Mouse (Mus musculus) midbrain, embryonic 12.5 days (tissue): ENCODE data around the gene Oprm1. TPM values are rescaled to one million over a fixed set of nuclear protein-coding genes. Genes with fewer than 3 reads are reported as not detected.
A peak's percentile ranks its signal among the peaks of the same experiment; 100 is the strongest.

Experiments
- ATAC-seq: fragments of 200-750 bp; cut with Nextera tagmentation; 2 replicates; pipeline ENCODE4 v1.8.0; 2017; ENCODE audit warnings: low read depth, moderate TSS enrichment, moderate library complexity; ENCODE audit not compliant: low FRiP score
- H3K27ac ChIP-seq: fragments of 300-500 bp; sonication (generic); replicated peaks from 2 replicates; pipeline ENCODE4 v1.5.1; 2016; ENCODE audit warnings: mild to moderate bottlenecking
- H3K27me3 ChIP-seq: fragments of 300-500 bp; sonication (generic); 2 replicates; pipeline ENCODE4 v1.6.1; 2016; ENCODE audit warnings: mild to moderate bottlenecking
- H3K36me3 ChIP-seq: fragments of 300-500 bp; sonication (generic); 2 replicates; pipeline ENCODE4 v1.6.1; 2016
- H3K4me1 ChIP-seq: fragments of 300-500 bp; sonication (generic); 2 replicates; pipeline ENCODE4 v1.6.1; 2016
- H3K4me2 ChIP-seq: fragments of 300-500 bp; sonication (generic); replicated peaks from 2 replicates; pipeline ENCODE4 v1.6.1; 2016; ENCODE audit warnings: mild to moderate bottlenecking, moderate library complexity
- H3K4me3 ChIP-seq: fragments of 300-500 bp; sonication (generic); 2 replicates; pipeline ENCODE4 v1.5.1; 2016; ENCODE audit warnings: mild to moderate bottlenecking
- H3K9ac ChIP-seq: fragments of 300-500 bp; sonication (generic); replicated peaks from 2 replicates; pipeline ENCODE4 v1.6.1; 2016; ENCODE audit warnings: mild to moderate bottlenecking, moderate library complexity
- H3K9me3 ChIP-seq: fragments of 300-500 bp; sonication (generic); 2 replicates; pipeline ENCODE4 v1.6.1; 2016; ENCODE audit warnings: mild to moderate bottlenecking
- WGBS: fragments of 180-500 bp; shearing (Covaris S2); methylation state at CpG from one replicate; pipeline ENCODE4 v1.1.7; 2016; 5-methylcytosine and 5-hydroxymethylcytosine counted together
- polyA plus RNA-seq: library from polyadenylated mRNA; unstranded; fragments of >200 nt; fragmentation: Nextera tagmentation; extraction: Ambion mirVana; gene quantifications from 2 replicates; pipeline ENCODE4 v1.2.1, GENCODE M21; 2016

Gene Oprm1
- polyA plus RNA-seq, 1 experiment from 2014 or later = 0.26 TPM

DNA sequence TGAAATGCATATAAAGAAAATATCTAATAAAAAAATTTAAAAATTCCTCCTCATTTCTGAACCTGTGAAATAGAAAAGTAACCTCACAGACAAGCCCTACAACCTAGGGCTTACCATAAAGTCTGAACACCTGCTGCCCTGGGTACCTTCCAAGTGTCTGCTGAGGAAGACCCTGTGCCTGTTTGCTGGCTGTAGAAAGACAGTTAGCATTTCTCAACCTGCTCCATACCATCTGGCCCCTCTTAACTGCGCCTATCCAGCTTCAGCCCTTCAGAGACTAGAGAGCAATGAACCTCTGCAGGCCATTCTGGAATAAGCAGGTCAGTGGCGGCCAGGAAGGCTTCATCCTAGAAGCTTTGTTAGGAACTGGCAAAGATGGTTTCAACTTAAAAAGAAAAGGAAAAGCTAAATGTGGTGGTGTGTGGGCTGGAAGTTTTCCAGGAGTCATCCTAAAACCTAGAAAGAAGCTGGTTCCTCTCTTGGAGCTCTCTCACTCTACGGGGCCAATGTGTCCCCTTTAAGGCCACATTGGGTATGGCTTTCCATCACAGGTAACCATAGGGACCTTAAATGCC lies 143.6 kb downstream of the Oprm1 start:
- Histone ChIP-seq H3K36me3 (no peaks in the 10 kb centered on the region), H3K4me2 (no peak overlapping the region), H3K27ac (no peak overlapping the region), H3K9me3 (no peaks in the 10 kb centered on the region), H3K4me1 (no peaks in the 10 kb centered on the region), H3K9ac (no peak overlapping the region), H3K27me3 (no peaks in the 10 kb centered on the region), H3K4me3 (no peak overlapping the region)
- no peak for ATAC-seq
- WGBS = 79% methylated on average over 3 of the region's 3 CpGs

- Histone ChIP-seq H3K9me3 (no peaks in the 10 kb centered on the region), H3K27me3 (no peaks in the 10 kb centered on the region), H3K4me3 (no peak overlapping the region), H3K9ac (no peak overlapping the region), H3K36me3 (no peaks in the 10 kb centered on the region), H3K27ac (no peak overlapping the region), H3K4me1 (no peaks in the 10 kb centered on the region), H3K4me2 (no peak overlapping the region)
- no peak for ATAC-seq
- 62% methylated on average over 2 of the region's 2 CpGs for WGBS
These were observed 151.5 kb downstream of the Oprm1 start for GRCm38 (mm10) chr10:6909763-6910162.

DNA sequence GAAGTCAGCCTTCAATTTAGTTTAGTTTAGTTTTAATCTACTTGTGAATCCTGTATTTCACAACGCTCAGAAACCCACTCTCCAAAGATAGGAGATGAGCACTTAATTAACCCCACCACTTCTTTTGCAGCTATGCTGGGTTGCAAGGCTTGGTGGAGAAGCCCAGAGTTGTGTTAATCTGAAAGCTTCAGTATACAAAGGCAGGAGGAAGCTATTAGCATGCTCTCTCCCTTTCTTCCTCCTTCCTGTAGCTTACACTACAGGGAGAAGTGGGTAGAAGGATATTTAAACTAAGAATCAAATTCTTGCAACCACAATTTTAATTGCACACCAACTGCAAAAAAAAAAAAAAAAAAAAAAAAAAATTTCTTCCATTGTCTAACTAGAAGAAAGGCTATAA lies 157.7 kb downstream of the Oprm1 start:
- ATAC-seq = no peak
- H3K36me3 ChIP-seq = no peaks in the 10 kb centered on the region
- no peak overlapping the region for H3K4me3 ChIP-seq
- H3K4me1 ChIP-seq = peaks cover 8% of the 10 kb centered on the region
- 26% methylated on average over 1 of the region's 1 CpGs for WGBS
- no peaks in the 10 kb centered on the region for H3K9me3 ChIP-seq
- no peak overlapping the region for H3K4me2 ChIP-seq
- H3K9ac ChIP-seq = no peak overlapping the region
- H3K27ac ChIP-seq = no peak overlapping the region
- no peaks in the 10 kb centered on the region for H3K27me3 ChIP-seq

DNA sequence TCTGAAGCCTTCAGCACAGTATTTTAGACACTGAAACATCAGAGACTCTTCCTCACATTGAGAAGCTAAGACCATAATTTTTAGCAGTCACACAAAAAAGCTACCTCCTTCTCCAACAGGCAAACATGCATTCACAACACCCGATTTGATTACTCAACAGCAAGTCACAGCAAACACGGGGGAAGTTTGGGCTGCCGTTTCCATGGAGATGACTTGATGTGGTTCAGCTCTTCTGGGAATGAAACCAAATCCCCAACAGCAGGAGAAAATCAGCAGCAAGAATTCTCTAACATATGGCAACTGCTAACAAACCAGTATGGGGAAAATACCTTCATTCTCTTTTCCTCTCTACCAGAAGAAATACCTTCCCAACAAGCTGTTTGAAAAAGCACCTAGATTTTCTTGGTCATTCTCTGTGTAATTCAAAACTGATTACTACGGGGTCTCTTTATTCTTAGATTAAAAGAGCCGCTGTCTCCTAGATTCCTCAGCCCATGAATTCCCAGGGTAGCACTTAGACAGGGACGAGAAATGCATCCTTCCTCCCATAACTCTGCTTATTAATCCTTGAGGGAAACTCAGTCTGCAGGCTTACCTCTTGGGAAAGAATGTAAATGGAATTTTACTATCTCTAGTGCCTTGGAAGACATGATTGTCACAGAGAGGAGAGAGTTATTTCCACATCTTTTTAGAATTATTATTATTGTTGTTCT lies 158.4 kb downstream of the Oprm1 start:
- H3K27ac ChIP-seq = peak overlapping the region; percentile 52
- H3K27me3 ChIP-seq = no peaks in the 10 kb centered on the region
- no peaks in the 10 kb centered on the region for H3K9me3 ChIP-seq
- peak; percentile 62; the same call in 1 of the 2 replicates for ATAC-seq
- no peak overlapping the region for H3K4me3 ChIP-seq
- peak overlapping the region; percentile 28 for H3K4me2 ChIP-seq
- peaks cover 8% of the 10 kb centered on the region for H3K4me1 ChIP-seq
- H3K36me3 ChIP-seq = no peaks in the 10 kb centered on the region
- H3K9ac ChIP-seq = no peak overlapping the region
- WGBS = 6% methylated on average over 6 of the region's 6 CpGs

- Histone ChIP-seq H3K4me3 (no peak overlapping the region), H3K4me2 (no peak overlapping the region), H3K9me3 (no peaks in the 10 kb centered on the region), H3K27me3 (no peaks in the 10 kb centered on the region), H3K27ac (no peak overlapping the region), H3K36me3 (no peaks in the 10 kb centered on the region), H3K4me1 (no peaks in the 10 kb centered on the region), H3K9ac (no peak overlapping the region)
- 92% methylated on average over 2 of the region's 2 CpGs for WGBS
- ATAC-seq = no peak
These were observed 168.4 kb downstream of the Oprm1 start for GRCm38 (mm10) chr10:6926724-6927123.

- no peak overlapping the region for H3K4me3 ChIP-seq
- no peaks in the 10 kb centered on the region for H3K4me1 ChIP-seq
- H3K9ac ChIP-seq = no peak overlapping the region
- H3K9me3 ChIP-seq = no peaks in the 10 kb centered on the region
- no peaks in the 10 kb centered on the region for H3K36me3 ChIP-seq
- no peak overlapping the region for H3K4me2 ChIP-seq
- ATAC-seq = no peak
- no peaks in the 10 kb centered on the region for H3K27me3 ChIP-seq
- WGBS = 88% methylated on average over 4 of the region's 4 CpGs
- H3K27ac ChIP-seq = no peak overlapping the region
These were observed 169.4 kb downstream of the Oprm1 start for GRCm38 (mm10) chr10:6927600-6928223.

GRCm38 (mm10) chr10:6928905-6929304 lies 170.6 kb downstream of the Oprm1 start:
- H3K27ac ChIP-seq = no peak overlapping the region
- H3K27me3 ChIP-seq = no peaks in the 10 kb centered on the region
- H3K4me2 ChIP-seq = no peak overlapping the region
- H3K4me3 ChIP-seq = no peak overlapping the region
- H3K9ac ChIP-seq = no peak overlapping the region
- no peaks in the 10 kb centered on the region for H3K9me3 ChIP-seq
- H3K4me1 ChIP-seq = no peaks in the 10 kb centered on the region
- no peak for ATAC-seq
- H3K36me3 ChIP-seq = no peaks in the 10 kb centered on the region
- 68% methylated on average over 1 of the region's 1 CpGs for whole genome bisulfite sequencing

GRCm38 (mm10) chr10:6930398-6930797 lies 172.1 kb downstream of the Oprm1 start:
- no peak overlapping the region for H3K4me2 ChIP-seq
- H3K9ac ChIP-seq = no peak overlapping the region
- H3K9me3 ChIP-seq = no peaks in the 10 kb centered on the region
- H3K27ac ChIP-seq = no peak overlapping the region
- no peaks in the 10 kb centered on the region for H3K4me1 ChIP-seq
- H3K36me3 ChIP-seq = no peaks in the 10 kb centered on the region
- H3K27me3 ChIP-seq = no peaks in the 10 kb centered on the region
- H3K4me3 ChIP-seq = no peak overlapping the region
- 85% methylated on average over 1 of the region's 1 CpGs for WGBS
- ATAC-seq = no peak

DNA sequence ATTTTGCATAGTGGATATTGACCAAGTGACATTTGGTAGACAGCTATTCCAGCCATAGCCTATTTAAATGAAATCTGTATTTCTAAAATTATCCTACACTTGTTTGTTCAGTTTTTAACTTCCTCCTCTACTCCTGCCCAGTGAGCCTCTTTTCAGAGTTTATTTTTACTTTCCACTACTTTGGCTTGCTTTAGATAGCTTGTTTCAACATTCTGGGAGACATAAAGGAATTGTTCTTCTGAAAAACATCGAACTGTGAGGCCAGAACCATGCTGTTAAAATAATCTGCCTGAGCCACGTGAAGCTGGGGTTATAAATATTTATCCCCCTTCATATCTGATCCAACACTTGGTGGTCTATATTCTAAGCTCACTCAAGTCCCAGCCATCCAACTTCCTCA lies 172.6 kb downstream of the Oprm1 start:
- Histone ChIP-seq H3K4me3 (no peak overlapping the region), H3K9ac (no peak overlapping the region), H3K27ac (no peak overlapping the region), H3K36me3 (no peaks in the 10 kb centered on the region), H3K4me1 (no peaks in the 10 kb centered on the region), H3K27me3 (no peaks in the 10 kb centered on the region), H3K4me2 (no peak overlapping the region), H3K9me3 (no peaks in the 10 kb centered on the region)
- ATAC-seq = no peak
- 78% methylated on average over 2 of the region's 2 CpGs for WGBS

GRCm38 (mm10) chr10:6934776-6935175 lies 176.5 kb downstream of the Oprm1 start:
- H3K4me3 ChIP-seq = no peak overlapping the region
- H3K9me3 ChIP-seq = no peaks in the 10 kb centered on the region
- 72% methylated on average over 3 of the region's 3 CpGs for WGBS
- no peak overlapping the region for H3K27ac ChIP-seq
- no peak overlapping the region for H3K4me2 ChIP-seq
- H3K9ac ChIP-seq = no peak overlapping the region
- H3K36me3 ChIP-seq = no peaks in the 10 kb centered on the region
- no peaks in the 10 kb centered on the region for H3K4me1 ChIP-seq
- no peak for ATAC-seq
- no peaks in the 10 kb centered on the region for H3K27me3 ChIP-seq

DNA sequence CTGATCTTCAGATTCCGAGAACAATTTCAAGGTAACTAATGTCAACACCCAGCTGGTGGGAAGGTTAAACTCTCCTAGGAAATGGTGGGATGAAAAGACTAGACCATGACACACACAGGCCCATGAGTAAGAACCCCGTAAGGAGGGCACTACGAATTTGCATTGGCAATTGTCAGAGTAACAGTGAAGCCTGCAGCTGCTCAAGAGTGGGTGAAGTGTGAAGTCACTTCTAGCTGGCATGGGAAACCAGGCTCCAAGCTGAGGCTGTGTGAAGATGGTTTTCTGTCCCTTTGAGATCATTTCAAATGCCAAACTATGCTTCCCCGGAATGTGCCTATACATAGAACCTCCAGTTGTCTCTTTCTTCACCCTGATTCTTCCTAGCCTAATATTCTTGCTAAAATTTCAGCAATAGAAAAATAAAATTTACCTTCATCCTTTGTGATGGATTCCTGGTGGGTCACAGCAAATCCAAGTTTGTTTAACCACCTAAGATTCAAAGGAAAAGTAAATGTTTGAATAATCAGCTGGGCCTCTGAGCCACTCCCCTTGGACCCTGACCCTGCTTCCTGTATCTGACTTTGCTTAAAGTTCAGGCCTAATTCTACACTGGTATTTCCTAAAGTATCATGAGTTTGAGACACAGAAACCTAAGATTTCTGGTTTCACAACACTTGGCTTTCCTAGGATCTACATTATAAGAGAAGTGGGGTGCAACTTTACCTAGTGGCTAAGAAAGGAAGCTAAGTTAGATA lies 178.5 kb downstream of the Oprm1 start:
- ATAC-seq = no peak
- Histone ChIP-seq H3K36me3 (no peaks in the 10 kb centered on the region), H3K4me3 (no peak overlapping the region), H3K27ac (no peak overlapping the region), H3K4me2 (no peak overlapping the region), H3K9me3 (no peaks in the 10 kb centered on the region), H3K9ac (no peak overlapping the region), H3K27me3 (no peaks in the 10 kb centered on the region), H3K4me1 (no peaks in the 10 kb centered on the region)
- 89% methylated on average over 4 of the region's 4 CpGs for WGBS

- H3K4me3 ChIP-seq = no peak overlapping the region
- H3K9me3 ChIP-seq = no peaks in the 10 kb centered on the region
- no peak overlapping the region for H3K27ac ChIP-seq
- no peaks in the 10 kb centered on the region for H3K27me3 ChIP-seq
- H3K9ac ChIP-seq = no peak overlapping the region
- H3K4me1 ChIP-seq = no peaks in the 10 kb centered on the region
- H3K4me2 ChIP-seq = no peak overlapping the region
- 86% methylated on average over 1 of the region's 1 CpGs for WGBS
- no peaks in the 10 kb centered on the region for H3K36me3 ChIP-seq
- ATAC-seq = no peak
These were observed 194.8 kb downstream of the Oprm1 start for GRCm38 (mm10) chr10:6953115-6953514.
